Mouse (Mus musculus) layer of hippocampus, postnatal 25 days (tissue): ENCODE measurements around the gene Vwa5b2. TPM values are rescaled to one million over a fixed set of nuclear protein-coding genes. Genes with fewer than 3 reads are reported as not detected.

Experiments
- DNase-seq, 2 experiments: peaks; one replicate each; pipeline ENCODE4 v3.0.0; 2022; ENCODE audit warnings: mixed read lengths in 2 of 2, low spot score in 1 of 2; ENCODE audit errors: extremely low spot score in 1 of 2
- microRNA-seq, 2 experiments: library from miRNA; unstranded; fragments of <30 nt; microRNA quantifications; one replicate each; pipeline ENCODE4 v1.2.0; 2021
- total RNA-seq, 2 experiments: library from RNA; stranded (reverse); gene quantifications; 2 replicates each; pipeline ENCODE4 v1.2.3; 2021

Gene Vwa5b2
- total RNA-seq, 2 experiments from 2014 or later, result 22.8 to 24.2 TPM

GRCm38 (mm10) chr16:20653315-20653714, 64.0 kb downstream of the Vwa5b2 start:
- DNase-seq, result no peak

Small RNA genes lying within 50 kb of the gene (microRNA-seq; reads per million reads assigned to microRNA genes)
- 201 to 261 reads per million in 2 experiments for gene Mir1224

Other genes starting within 250 kb of the Vwa5b2 start
- 100 to 1,000 TPM; 168 to 224 TPM for gene Abcc5, start 163.1 kb upstream of the Vwa5b2 start, total RNA-seq
- gene Eif2b5, start 90.7 kb upstream of the Vwa5b2 start, total RNA-seq, result 10 to 100 TPM; 46.0 to 53.3 TPM
- gene Dvl3, start 72.5 kb upstream of the Vwa5b2 start, total RNA-seq, result 10 to 100 TPM; 57.2 to 68.3 TPM
- gene Ap2m1, start 54.0 kb upstream of the Vwa5b2 start, total RNA-seq, result 100 to 1,000 TPM; 753 to 800 TPM
- gene Abcf3, start 40.9 kb upstream of the Vwa5b2 start, total RNA-seq, result 10 to 100 TPM; 79.4 to 89.4 TPM
- gene Eef1akmt4, start 22.1 kb downstream of the Vwa5b2 start, total RNA-seq, result 1 to 10 TPM; 2.7 to 3.1 TPM
- not detected for gene Gm49333, start 22.1 kb downstream of the Vwa5b2 start, total RNA-seq
- gene Alg3, start 22.3 kb downstream of the Vwa5b2 start, total RNA-seq, result 10 to 100 TPM; 14.2 to 15.7 TPM
- gene Camk2n2, start 31.8 kb downstream of the Vwa5b2 start, total RNA-seq, result 10 to 100 TPM; 85.0 to 97.0 TPM
- gene Ece2, start 40.4 kb downstream of the Vwa5b2 start, total RNA-seq, result 10 to 100 TPM; 24.8 to 30.6 TPM
- 100 to 1,000 TPM; 220 to 240 TPM for gene Psmd2, start 62.2 kb downstream of the Vwa5b2 start, total RNA-seq
- 100 to 1,000 TPM; 289 to 306 TPM for gene Eif4g1, start 78.8 kb downstream of the Vwa5b2 start, total RNA-seq
- gene Fam131a, start 103.8 kb downstream of the Vwa5b2 start, total RNA-seq, result 100 to 1,000 TPM; 489 to 490 TPM
- 10 to 100 TPM; 24.8 to 26.2 TPM for gene Polr2h, start 128.2 kb downstream of the Vwa5b2 start, total RNA-seq
- 10 to 100 TPM; 63.8 to 76.4 TPM for gene Clcn2, start 128.3 kb downstream of the Vwa5b2 start, total RNA-seq
- gene Chrd, start 143.7 kb downstream of the Vwa5b2 start, total RNA-seq, result 10 to 100 TPM; 62.2 to 79.5 TPM
- gene Thpo, start 145.0 kb downstream of the Vwa5b2 start, total RNA-seq, result 10 to 100 TPM in 1 of 2 experiments, 1 to 10 TPM in 1; 9.0 to 14.2 TPM